Mouse (Mus musculus) forebrain, embryonic 13.5 days (tissue): ENCODE data around the gene Gm49380. TPM values are rescaled to one million over a fixed set of nuclear protein-coding genes. Genes with fewer than 3 reads are reported as not detected.

Experiments
- polyA plus RNA-seq: library from polyadenylated mRNA; unstranded; fragments of >200 nt; fragmentation: Nextera tagmentation; extraction: Ambion mirVana; gene quantifications from 2 replicates; pipeline ENCODE4 v1.2.1, GENCODE M21; 2015

The Gm49380 gene
- polyA plus RNA-seq, 1 experiment from 2014 or later = not detected

Other genes starting within 250 kb of the Gm49380 start
- gene Thy1, start 70.1 kb downstream of the Gm49380 start, polyA plus RNA-seq = 0.31 and 0.98 TPM in 2 replicates
- 7.1 and 8.6 TPM in 2 replicates for gene Usp2, start 46.5 kb downstream of the Gm49380 start, polyA plus RNA-seq
- gene Mfrp, start 11.8 kb downstream of the Gm49380 start, polyA plus RNA-seq = 0.06 and 0.23 TPM in 2 replicates
- gene C1qtnf5, start 6.3 kb downstream of the Gm49380 start, polyA plus RNA-seq = 1.0 and 1.2 TPM in 2 replicates
- 45.7 and 50.1 TPM in 2 replicates for gene Rnf26, start within 50 bp of the Gm49380 start, polyA plus RNA-seq
- 15.6 and 16.7 TPM in 2 replicates for gene Mcam, start 21.0 kb upstream of the Gm49380 start, polyA plus RNA-seq
- 25.2 and 26.4 TPM in 2 replicates for gene Cbl, start 120.5 kb upstream of the Gm49380 start, polyA plus RNA-seq
- gene Ccdc153, start 127.2 kb upstream of the Gm49380 start, polyA plus RNA-seq = not detected in 2 replicates
- 0.39 and 0.40 TPM in 2 replicates for gene Pdzd3, start 138.0 kb upstream of the Gm49380 start, polyA plus RNA-seq
- 4.4 and 4.5 TPM in 2 replicates for gene Nlrx1, start 155.1 kb upstream of the Gm49380 start, polyA plus RNA-seq
- 9.2 and 10.9 TPM in 2 replicates for gene Abcg4, start 175.1 kb upstream of the Gm49380 start, polyA plus RNA-seq
- 30.5 and 38.4 TPM in 2 replicates for gene Hinfp, start 192.2 kb upstream of the Gm49380 start, polyA plus RNA-seq
- 14.0 and 19.6 TPM in 2 replicates for gene C2cd2l, start 206.8 kb upstream of the Gm49380 start, polyA plus RNA-seq
- gene Dpagt1, start 212.5 kb upstream of the Gm49380 start, polyA plus RNA-seq = 36.8 and 40.1 TPM in 2 replicates
- 393 TPM in 2 replicates for gene H2afx, start 221.2 kb upstream of the Gm49380 start, polyA plus RNA-seq
- 91.6 and 92.2 TPM in 2 replicates for gene Hmbs, start 230.7 kb upstream of the Gm49380 start, polyA plus RNA-seq
- 34.9 and 37.9 TPM in 2 replicates for gene Vps11, start 248.2 kb upstream of the Gm49380 start, polyA plus RNA-seq